Mouse (Mus musculus): ENCODE measurements around the gene Wdr20rt.

DNA sequence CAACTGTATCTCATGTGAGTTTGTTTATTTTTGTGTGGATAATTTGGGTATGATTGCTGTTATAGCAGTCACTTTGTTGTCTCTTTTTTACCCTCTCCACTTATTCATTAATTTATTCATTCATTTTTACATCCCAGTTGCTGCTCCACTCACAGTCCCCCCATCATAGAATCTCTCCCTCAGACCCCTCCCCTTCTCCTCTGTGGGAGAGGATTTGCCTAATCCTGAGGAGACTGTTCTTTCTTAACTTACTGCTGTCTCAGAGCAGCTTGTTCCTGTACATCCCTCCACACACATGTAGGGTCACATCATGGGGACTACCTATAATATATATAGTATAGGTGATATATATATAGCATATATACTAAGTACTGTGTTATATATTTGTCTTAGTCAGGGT, 3.7 kb downstream of the Wdr20rt start:
- TF ChIP-seq CTCF (IDR thresholded peaks at IDR 0.05; ENCODE audit: extremely low read depth, insufficient read depth, low read length) (no peak), POLR2A (IDR thresholded peaks at IDR 0.05; ENCODE audit: extremely low read depth, insufficient read depth, low read length) (no peak)

Measured in cortical plate, adult 2 months (tissue).